Mouse (Mus musculus): ENCODE measurements at regions not wholly inside any gene's neighbourhood (a gene's known extent, or its start where the extent isn't known, plus 50 kb on each side); places are given as distances from the start of the nearest gene placed in this dataset.

DNA sequence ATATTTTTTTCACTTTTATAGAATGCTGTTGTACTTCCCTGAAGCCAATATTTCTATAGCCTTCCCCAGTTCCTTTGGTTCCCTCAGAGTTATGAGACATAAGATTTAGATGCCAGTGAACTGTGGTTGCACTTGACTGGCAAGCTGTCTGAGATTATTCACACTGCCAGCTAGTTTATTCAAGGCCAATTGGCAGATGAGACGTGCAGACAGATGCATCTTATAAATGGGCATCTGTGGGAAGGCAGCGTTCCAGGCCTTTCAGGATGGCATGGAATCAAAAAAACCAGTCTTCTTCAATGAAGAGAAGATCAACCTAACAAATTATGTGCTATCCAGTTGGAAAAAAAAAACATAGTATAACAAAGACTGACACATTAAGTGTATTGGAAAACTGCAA, 1225.6 kb upstream of the 1700009N14Rik start:
- DNase-seq: peak in 1 of 2 experiments; percentile 5

Data from cerebellum, postnatal 25 days (tissue).